Mouse (Mus musculus): ENCODE measurements around the gene Ppwd1.
"Not testable (repeated sequence)": the region's sequence is repeated elsewhere in the genome, so short reads cannot be mapped to it uniquely, and the experiment has no call there.

The Ppwd1 gene

DNA sequence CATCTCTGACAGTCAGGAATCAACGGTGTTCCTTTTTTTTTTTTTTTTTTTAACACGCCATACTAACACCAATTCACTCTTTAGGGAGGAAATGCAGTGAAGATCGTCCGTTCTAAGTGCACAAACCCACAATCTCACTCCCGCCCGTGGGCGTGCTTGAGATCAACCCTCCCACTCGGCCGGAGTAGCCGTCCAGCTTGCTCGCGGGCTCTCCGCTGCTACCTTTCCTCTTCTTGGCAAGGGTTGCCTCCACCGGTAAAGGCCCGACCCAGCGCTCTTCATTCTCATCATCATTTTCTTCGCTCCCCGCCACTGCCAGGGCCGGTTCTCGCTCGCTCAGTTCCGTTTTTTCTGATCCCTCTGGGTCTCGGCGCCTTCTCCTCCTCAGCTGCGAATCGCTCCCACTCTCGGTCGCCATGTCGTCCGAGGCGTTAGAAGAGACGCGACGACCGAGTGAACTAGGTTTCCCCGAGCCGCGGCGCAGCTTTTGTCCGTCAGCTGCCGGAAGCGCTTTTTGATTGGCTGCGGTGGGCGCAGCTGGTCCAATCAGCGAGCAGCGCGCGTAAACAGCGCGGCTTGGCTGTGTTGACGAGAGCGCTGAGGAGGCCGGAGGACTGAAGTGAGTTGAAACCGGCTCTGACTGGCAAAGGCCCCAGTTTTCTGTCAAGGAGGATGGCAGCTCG, at the start of gene Ppwd1, which contains the start of gene Cenpk:
Ppwd1 (minus strand) TSS at position 460 of the 683 bp plus-strand sequence.
Cenpk (plus strand) TSS at position 228 of the 683 bp plus-strand sequence.
- in situ Hi-C loops (cut with MboI), result no loop called here

DNA sequence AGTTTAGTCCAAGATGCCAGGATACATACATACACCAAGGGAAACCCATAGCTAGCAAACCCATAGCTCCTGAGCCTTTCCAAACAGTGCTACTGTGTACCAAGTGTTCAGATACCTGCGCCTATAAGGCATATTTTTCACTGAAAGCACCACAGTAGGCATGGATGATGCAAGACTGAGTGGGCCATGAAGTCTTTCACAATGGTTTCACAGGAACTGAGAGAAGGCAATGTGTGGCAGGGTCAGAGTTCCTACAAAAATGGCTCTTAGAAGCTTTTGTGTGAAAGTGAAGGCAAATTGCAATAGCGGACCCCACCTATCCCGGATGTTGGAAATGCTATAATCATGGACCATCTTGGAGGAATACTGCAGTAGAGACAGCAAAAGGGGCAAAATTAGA, 30.4 kb upstream of the Ppwd1 start:
- in situ Hi-C loops (cut with MboI), result no loop called here

DNA sequence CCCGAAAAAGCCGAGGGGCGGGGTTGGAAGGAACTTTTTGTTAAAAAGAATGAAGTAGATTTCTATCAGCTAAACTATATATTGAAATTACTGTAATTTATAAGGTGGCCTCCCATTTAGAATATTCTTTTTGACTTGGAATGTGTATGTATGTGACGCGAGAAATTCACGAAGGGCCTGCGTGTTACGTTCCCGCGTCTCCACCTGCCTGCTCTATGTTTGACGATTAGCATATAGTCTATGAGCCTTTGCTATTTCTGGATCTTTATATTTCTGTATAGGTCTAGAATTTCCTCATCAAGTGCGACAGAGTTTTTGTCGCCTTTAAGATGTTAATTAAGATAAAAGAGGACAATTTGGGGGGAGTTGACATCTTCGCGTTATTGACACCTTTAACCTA, 538 bp upstream of the Ppwd1 start:
- in situ Hi-C loops (cut with MboI), result no loop called here

DNA sequence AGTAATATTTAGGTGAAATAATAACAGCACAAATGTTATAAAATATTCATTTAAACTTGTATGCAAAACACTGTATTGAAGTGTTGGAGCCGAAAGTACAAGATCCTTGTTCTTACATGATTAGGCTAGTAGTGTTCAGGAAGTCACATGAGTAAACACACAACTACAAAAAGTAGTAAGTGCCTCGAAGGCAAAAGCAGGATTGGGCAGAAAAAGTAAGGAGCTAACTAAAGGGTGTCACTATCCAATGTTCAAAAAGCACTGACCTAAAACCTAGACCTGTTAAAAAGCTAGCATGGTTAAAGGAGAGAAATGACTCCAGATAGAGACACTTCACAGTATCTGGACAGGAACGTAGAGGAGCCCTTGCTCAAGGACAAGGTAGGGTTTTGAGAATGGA, 1.2 kb downstream of the Ppwd1 start:
- in situ Hi-C loops (cut with MboI), result no loop called here

DNA sequence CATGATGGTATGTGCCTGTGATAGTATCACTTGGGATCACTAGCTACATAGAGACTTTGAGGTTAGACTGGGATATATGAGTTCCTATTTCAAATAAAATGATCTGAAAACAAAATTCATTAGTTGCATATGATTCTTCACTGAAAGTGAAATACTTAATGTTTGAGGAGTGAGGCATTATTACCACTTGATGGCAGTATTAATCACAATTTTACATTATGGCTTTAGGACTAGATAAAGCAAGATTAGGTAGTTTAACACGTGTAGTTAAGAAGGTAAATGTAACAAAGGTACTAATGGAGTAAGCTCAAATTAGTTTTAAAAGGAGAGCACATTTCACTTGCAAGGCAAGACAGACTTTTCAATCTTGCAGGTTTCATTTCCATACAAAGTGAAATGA, 24.3 kb downstream of the Ppwd1 start:
- in situ Hi-C loops (cut with MboI), result no loop called here

DNA sequence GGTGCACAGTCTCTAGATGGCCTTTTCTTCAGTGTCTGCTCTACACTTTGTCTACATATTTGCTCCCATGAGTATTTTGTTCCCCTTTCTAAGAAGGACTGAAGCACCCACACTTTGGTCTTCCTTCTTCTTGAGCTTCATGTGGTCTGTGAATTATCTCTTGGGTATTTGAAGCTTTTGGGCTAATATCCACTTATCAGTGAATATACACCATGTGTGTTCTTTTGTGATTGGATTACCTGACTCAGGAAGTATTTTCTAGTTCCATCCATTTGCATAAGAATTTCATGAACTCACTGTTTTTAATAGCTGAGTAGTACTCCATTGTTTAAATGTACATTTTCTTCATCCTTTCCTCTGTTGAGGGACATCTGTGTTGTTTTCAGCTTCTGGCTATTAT, 32.8 kb downstream of the Ppwd1 start:
- in situ Hi-C loops (cut with MboI), result not testable (repeated sequence)

DNA sequence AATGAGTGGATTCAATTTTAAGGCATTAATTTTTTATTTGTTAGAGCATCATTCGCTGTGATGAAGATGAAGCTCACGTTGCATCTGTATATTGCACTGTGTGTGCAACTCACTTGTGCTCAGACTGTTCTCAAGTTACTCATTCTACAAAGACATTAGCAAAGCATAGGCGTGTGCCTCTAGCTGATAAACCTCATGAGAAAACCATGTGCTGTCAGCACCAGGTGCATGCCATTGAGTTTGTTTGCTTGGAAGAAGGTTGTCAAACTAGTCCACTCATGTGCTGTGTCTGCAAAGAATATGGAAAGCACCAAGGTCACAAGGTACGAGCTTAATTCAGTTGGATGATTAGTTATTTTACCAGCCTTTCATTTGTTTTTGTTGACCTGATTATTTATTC, 41.3 kb downstream of the Ppwd1 start:
- in situ Hi-C loops (cut with MboI), result no loop called here

DNA sequence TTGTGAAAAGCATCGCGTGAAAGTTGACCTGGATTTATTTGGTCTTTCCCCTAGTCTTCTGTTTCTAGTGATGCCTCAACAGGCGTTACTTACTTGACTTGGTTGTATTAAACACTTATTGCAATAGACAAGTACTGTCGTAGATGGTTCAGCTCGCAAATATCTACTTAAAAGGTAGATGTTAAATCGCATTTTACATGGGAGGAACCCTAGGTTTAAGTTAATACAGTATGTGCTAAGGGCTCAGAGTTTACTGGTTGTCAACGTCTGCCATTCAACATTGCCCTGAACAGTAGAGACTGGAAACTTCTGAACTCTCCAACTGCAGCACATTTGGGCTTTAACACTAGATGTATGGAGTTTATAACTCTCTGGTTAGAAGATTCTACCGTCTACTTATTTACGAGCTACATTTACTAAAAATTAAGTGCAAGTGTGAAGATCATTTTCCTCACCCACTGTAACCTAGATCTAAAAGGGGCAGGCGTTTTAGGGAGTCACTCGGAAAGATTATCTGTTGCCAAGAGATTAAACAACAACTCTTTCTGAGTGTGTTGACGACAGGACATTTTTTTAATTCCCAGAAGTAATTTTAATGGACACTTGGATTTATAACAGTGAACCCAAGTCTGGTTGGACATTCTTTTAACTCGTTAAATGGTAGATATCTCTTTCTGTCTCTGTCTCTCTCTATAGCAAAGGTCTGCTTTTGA, 49.3 kb downstream of the Ppwd1 start:
- in situ Hi-C loops (cut with MboI), result no loop called here

DNA sequence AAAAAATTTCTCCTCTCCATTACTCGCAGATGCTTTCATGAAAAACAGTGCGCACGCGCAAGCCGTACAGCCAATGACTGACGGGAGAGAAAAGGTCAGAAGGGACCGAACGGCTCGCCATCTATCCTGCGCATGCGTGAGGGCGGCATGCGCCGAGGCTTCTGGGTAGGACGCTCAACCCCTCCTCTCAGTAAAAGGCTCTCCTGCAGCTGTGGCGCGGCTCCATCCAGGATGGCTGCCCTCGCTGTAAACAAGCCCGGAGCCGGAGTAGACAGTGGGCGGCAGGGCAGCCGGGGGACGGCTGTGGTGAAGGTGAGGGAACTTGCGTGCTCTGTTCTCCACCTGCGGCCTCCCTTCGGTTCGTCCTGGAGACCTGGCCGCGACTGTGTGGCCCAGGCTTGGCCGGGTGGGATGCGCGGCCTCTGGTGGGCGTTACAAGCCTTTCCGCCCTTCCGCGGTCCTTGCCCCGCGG, 50.0 kb downstream of the Ppwd1 start, which contains the start of gene Trim23:
Trim23 (plus strand) TSS at position 148 of the 472 bp plus-strand sequence.
- in situ Hi-C loops (cut with MboI), result no loop called here

DNA sequence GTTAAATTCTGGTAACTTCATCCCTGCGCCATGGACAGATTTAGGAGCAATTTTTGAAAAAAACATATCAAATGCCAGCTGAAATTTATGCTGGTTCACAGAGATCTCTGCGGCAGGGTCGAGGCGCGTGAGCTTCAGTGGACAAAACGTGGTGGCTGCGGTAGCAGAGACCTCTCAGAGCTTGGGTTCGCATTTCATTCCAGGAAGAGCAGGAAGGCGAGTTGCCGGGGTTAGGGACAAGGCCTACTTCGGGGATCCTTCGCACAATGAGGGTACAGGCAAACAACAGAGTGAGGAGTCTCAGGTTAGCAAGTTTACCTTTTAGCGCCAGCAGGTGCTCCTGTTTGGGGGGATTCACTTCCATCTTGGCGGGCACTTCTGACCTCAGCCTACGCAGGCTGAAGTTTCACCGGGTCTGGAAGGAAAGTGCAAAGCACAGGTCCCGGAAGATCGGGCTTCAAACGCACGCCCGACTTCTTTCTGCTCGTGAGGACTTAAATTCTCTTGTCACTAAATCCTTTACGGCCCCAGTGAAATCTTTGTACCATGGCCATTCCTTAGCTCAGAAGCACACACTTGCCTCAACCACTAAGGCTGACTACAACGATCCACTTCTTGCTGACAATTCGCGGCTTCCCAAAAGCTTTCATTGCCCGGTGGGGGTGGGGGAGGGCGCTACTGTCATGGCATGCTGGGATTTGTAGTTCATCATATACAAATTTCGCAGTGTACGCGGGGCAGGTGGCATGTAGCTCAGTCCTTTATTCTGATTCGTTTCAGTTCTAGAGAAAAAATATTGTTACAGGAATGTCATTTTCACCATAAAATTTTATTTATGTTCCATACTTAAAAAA, 50.6 kb downstream of the Ppwd1 start, which contains the start of gene Trappc13:
Trappc13 (minus strand) TSS at position 674 of the 854 bp plus-strand sequence.
- in situ Hi-C loops (cut with MboI), result no loop called here

DNA sequence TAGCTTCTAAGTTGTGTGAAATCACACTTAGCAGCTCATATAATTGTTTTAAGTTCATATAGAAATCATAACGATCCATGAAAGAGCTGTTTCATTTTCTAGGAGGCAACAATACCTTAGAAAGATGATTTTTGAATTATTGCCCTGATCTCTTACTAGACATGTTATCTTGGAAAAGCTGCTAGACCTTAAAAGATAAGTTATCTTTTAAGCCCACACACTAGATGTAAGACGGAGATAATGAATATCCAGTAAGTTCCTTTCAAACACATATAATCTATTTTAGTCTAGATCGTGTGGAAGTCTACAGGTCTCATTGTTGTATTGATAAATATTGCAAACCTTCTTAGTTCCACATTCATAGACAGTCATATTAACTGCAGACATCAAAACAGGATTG, 51.8 kb downstream of the Ppwd1 start:
- in situ Hi-C loops (cut with MboI), result no loop called here

DNA sequence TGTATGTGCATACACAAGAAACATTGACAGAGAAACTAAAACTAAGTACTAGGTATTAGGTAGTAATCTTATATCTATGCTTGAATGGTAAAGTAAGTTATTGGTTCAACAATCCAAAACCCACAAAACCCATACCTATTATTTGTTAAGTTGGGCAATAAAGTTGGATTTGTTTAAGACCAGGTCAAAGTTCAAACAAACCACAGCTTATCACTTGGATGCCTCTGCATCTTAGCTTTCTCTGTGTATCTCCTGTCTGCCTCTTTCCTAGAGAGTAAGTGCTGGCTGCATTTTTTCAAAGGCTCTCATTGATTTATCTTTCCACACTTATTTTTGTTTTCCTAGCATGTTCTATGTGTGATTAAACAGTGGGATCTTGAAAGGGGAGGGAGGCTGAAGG, 56.1 kb downstream of the Ppwd1 start:
- in situ Hi-C loops (cut with MboI), result no loop called here

DNA sequence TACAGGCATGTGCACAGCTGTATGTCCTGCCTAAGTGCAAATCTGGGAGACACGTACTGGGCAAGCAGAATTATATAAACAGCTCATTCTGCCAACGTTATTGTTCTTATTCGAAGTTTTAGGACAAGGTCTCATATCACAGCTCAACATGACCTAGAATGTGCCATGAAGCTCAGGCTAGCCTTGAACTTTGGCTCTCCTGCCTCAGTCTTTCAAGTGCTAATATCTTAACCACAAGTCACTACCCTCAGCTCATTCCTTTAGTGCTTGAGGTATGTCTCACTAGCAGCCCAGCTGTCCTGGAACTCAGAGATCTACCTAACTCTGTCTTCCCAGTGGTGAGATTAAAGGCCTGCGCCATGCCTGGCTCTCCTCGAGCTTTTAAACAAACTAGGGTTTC, 56.9 kb downstream of the Ppwd1 start:
- in situ Hi-C loops (cut with MboI), result no loop called here

DNA sequence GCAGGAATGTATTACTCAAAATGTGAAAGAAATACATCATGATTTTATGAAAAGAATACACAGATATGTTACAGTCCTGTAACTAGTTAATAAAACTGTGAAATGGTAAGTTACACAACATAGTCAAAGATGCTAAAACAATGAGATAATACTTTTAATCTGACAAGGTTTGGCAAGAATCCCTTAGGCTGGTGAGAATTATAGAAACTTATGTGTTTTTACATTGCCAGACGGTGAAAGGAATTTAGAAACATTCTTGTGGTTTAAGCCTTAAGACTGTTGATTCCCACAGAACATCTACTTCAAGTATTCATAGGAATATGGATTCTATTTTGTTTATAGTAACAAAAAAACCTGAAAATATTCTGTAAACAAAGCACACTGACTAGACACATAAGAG, 73.0 kb downstream of the Ppwd1 start:
- in situ Hi-C loops (cut with MboI), result no loop called here
